Mouse (Mus musculus) C2C12 (cell line): ENCODE measurements at regions not wholly inside any gene's neighbourhood (a gene's known extent, or its start where the extent isn't known, plus 50 kb on each side); places are given as distances from the start of the nearest gene placed in this dataset.

Experiments
- H3K27me3 ChIP-seq: one replicate; pipeline ENCODE4 v1.6.1; 2011; ENCODE audit not compliant: control insufficient read depth, insufficient read depth, insufficient read length
- H3K36me3 ChIP-seq: one replicate; pipeline ENCODE4 v1.6.1; 2011; ENCODE audit not compliant: control insufficient read depth, insufficient read depth
- H3K4me3 ChIP-seq: one replicate; pipeline ENCODE4 v1.5.1; 2011; ENCODE audit warnings: mild to moderate bottlenecking, control low read depth; ENCODE audit not compliant: poor library complexity, insufficient read depth, severe bottlenecking
- H3K79me2 ChIP-seq: one replicate; pipeline ENCODE4 v1.6.1; 2011; ENCODE audit not compliant: control insufficient read depth, insufficient read depth
- H3K79me3 ChIP-seq: one replicate; pipeline ENCODE4 v1.6.1; 2011; ENCODE audit warnings: low read depth, control low read depth
- H3ac ChIP-seq: one replicate; pipeline ENCODE3; 2011; ENCODE audit warnings: low read depth; ENCODE audit not compliant: control insufficient read depth, insufficient read length
- CEBPB ChIP-seq: IDR thresholded peaks from one replicate; pipeline ENCODE4 v1.6.1; 2011; ENCODE audit warnings: low read depth, mild to moderate bottlenecking, control low read depth, moderate library complexity
- CTCF ChIP-seq: IDR thresholded peaks from one replicate; pipeline ENCODE4 v1.5.1; 2011; ENCODE audit not compliant: control insufficient read depth, insufficient read depth, insufficient read length
- FOSL1 ChIP-seq: IDR thresholded peaks from one replicate; pipeline ENCODE4 v1.8.0; 2011; ENCODE audit warnings: mild to moderate bottlenecking, low read length; ENCODE audit not compliant: poor library complexity, insufficient read depth, severe bottlenecking
- MAX ChIP-seq: IDR thresholded peaks from one replicate; pipeline ENCODE4 v1.6.1; 2011; ENCODE audit warnings: mild to moderate bottlenecking, control low read depth
- MYOD1 ChIP-seq: IDR thresholded peaks from one replicate; pipeline ENCODE4 v1.6.1; 2011; ENCODE audit warnings: low read depth; ENCODE audit not compliant: control insufficient read depth, insufficient read length
- MYOG ChIP-seq: IDR thresholded peaks from one replicate; pipeline ENCODE4 v1.6.1; 2011; ENCODE audit not compliant: control insufficient read depth, insufficient read length; ENCODE audit errors: extremely low read depth
- USF1 ChIP-seq: IDR thresholded peaks from one replicate; pipeline ENCODE4 v1.6.1; 2011; ENCODE audit warnings: low read depth, mild to moderate bottlenecking, control low read depth, moderate library complexity

DNA sequence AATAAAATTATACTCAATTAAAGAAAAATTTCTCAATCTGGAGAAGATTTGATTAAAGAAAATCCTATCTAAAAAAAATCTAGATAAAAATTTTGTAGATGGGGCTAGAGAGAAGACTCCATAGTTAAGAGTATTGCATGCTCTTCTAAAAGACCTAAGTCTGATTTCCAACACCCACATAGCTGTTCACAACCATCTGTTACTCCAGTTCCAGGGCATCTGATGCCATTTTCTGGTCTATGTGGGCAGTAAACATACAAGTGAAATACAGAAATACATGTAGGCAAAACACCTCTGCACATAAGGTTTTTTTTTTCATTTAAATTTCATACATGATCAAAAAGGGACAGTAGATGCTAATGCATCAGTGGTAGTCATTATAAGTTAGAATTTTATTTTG lies 418.4 kb upstream of the 5930422O12Rik start:
- H3K79me3 ChIP-seq: no peaks in the 10 kb centered on the region
- no peak for TF ChIP-seq MYOG
- TF ChIP-seq CEBPB: no peak
- TF ChIP-seq MYOD1: no peak
- no peak for TF ChIP-seq USF1
- no peak for TF ChIP-seq CTCF
- TF ChIP-seq FOSL1: no peak
- no peak for TF ChIP-seq MAX
- H3K79me2 ChIP-seq: no peaks in the 10 kb centered on the region
- H3ac ChIP-seq: no peak overlapping the region
- H3K4me3 ChIP-seq: no peak overlapping the region
- H3K27me3 ChIP-seq: no peaks in the 10 kb centered on the region
- no peaks in the 10 kb centered on the region for H3K36me3 ChIP-seq

GRCm38 (mm10) chr8:33012784-33013183 lies 415.7 kb upstream of the 5930422O12Rik start:
- TF ChIP-seq USF1 (no peak), MAX (no peak), CTCF (no peak)
- no peaks in the 10 kb centered on the region for H3K27me3 ChIP-seq

GRCm38 (mm10) chr8:33015861-33016260 lies 412.6 kb upstream of the 5930422O12Rik start:
- no peaks in the 10 kb centered on the region for H3K79me3 ChIP-seq
- no peak overlapping the region for H3ac ChIP-seq
- TF ChIP-seq CTCF (no peak), MAX (no peak), MYOG (no peak), USF1 (no peak)
- no peaks in the 10 kb centered on the region for H3K79me2 ChIP-seq
- no peaks in the 10 kb centered on the region for H3K36me3 ChIP-seq
- no peak overlapping the region for H3K4me3 ChIP-seq
- H3K27me3 ChIP-seq: no peaks in the 10 kb centered on the region

More at GRCm38 (mm10) chr8:33012784-33013183, 415.7 kb upstream of the 5930422O12Rik start:
- H3K36me3 ChIP-seq: no peaks in the 10 kb centered on the region
- H3K79me3 ChIP-seq: no peaks in the 10 kb centered on the region
- no peak overlapping the region for H3ac ChIP-seq
- H3K79me2 ChIP-seq: no peaks in the 10 kb centered on the region
- no peak overlapping the region for H3K4me3 ChIP-seq

DNA sequence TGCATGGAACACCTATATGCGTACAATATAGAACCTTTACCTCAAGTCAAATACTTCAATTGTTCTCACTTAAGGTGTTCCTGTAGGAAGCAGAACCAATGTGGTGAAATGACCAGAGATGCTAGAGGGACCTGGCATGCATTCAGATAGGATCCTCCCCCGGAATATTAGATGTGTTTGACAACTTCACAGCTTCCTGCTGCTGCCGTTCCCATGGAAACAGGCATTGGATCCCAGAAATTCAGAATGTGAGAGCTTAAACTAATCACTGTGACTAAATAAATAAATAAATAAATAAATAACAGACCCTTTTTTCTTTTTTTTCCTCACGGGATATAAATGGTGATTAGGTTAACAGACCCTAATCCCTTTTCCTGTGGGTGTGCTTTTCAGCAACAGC lies 401.5 kb upstream of the 5930422O12Rik start:
- no peak overlapping the region for H3ac ChIP-seq
- H3K79me2 ChIP-seq: no peaks in the 10 kb centered on the region
- no peaks in the 10 kb centered on the region for H3K36me3 ChIP-seq
- H3K79me3 ChIP-seq: no peaks in the 10 kb centered on the region
- H3K27me3 ChIP-seq: no peaks in the 10 kb centered on the region
- H3K4me3 ChIP-seq: no peak overlapping the region
- TF ChIP-seq MAX: no peak
- no peak for TF ChIP-seq CTCF
- no peak for TF ChIP-seq MYOD1
- no peak for TF ChIP-seq USF1
- TF ChIP-seq MYOG: no peak
- no peak for TF ChIP-seq CEBPB

DNA sequence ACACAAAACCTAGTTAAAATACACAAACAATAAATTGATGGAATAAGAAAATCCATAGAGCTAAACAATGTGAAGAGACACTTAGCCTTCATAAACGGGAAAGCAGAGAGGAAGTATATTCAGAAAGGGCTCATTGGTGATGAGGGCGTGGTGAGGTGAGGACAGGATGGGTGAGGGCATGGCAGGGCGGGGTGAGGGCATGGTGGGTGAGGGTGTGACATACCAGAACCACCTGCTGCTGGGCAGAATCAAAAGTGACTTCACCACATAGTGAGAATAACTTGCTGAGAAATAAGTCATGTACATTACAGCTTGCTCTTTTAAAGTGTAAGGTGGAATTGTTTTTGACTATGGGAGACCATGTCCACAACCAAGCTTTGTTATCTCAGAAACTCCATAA lies 399.1 kb upstream of the 5930422O12Rik start:
- H3K79me2 ChIP-seq: no peaks in the 10 kb centered on the region
- H3K27me3 ChIP-seq: no peaks in the 10 kb centered on the region
- no peaks in the 10 kb centered on the region for H3K79me3 ChIP-seq
- TF ChIP-seq CEBPB: no peak
- TF ChIP-seq CTCF: no peak
- TF ChIP-seq USF1: no peak
- TF ChIP-seq FOSL1: no peak
- TF ChIP-seq MYOG: no peak
- no peak for TF ChIP-seq MYOD1
- no peak for TF ChIP-seq MAX
- H3ac ChIP-seq: no peak overlapping the region
- no peaks in the 10 kb centered on the region for H3K36me3 ChIP-seq
- no peak overlapping the region for H3K4me3 ChIP-seq

GRCm38 (mm10) chr8:33052017-33052416 lies 376.5 kb upstream of the 5930422O12Rik start:
- no peaks in the 10 kb centered on the region for H3K36me3 ChIP-seq
- no peaks in the 10 kb centered on the region for H3K27me3 ChIP-seq

More at GRCm38 (mm10) chr8:33052017-33052416, 376.5 kb upstream of the 5930422O12Rik start:
- Histone ChIP-seq H3K79me2 (no peaks in the 10 kb centered on the region), H3K4me3 (no peak overlapping the region), H3ac (no peak overlapping the region), H3K79me3 (no peaks in the 10 kb centered on the region)
- TF ChIP-seq FOSL1: no peak
- no peak for TF ChIP-seq CEBPB
- TF ChIP-seq MAX: no peak
- TF ChIP-seq CTCF: no peak
